Mouse (Mus musculus) hindbrain, embryonic 15.5 days (tissue): ENCODE results near the gene Wnt2. TPM values are rescaled to one million over a fixed set of nuclear protein-coding genes. Genes with fewer than 3 reads are reported as not detected.
A peak's percentile ranks its signal among the peaks of the same experiment; 100 is the strongest.

ENCODE experiments used
- ATAC-seq: fragments of 200-750 bp; cut with Nextera tagmentation; 2 replicates; pipeline ENCODE4 v1.8.0; 2017; ENCODE audit warnings: low read depth, moderate number of reproducible peaks, moderate TSS enrichment; ENCODE audit not compliant: low FRiP score
- H3K27ac ChIP-seq: fragments of 300-500 bp; sonication (generic); replicated peaks from 2 replicates; pipeline ENCODE4 v1.5.1; 2015; ENCODE audit warnings: mild to moderate bottlenecking, inconsistent platforms
- H3K27me3 ChIP-seq: fragments of 300-500 bp; sonication (generic); 2 replicates; pipeline ENCODE4 v1.6.1; 2015; ENCODE audit warnings: control low read depth, inconsistent platforms
- H3K36me3 ChIP-seq: fragments of 300-500 bp; sonication (generic); 2 replicates; pipeline ENCODE4 v1.6.1; 2015; ENCODE audit warnings: control low read depth, inconsistent platforms
- H3K4me1 ChIP-seq: fragments of 300-500 bp; sonication (generic); replicated peaks from 2 replicates; pipeline ENCODE4 v1.6.1; 2015; ENCODE audit warnings: control low read depth, inconsistent platforms
- H3K4me2 ChIP-seq: fragments of 300-500 bp; sonication (generic); 2 replicates; pipeline ENCODE4 v1.6.1; 2015; ENCODE audit warnings: moderate library complexity, mild to moderate bottlenecking, inconsistent platforms
- H3K4me3 ChIP-seq: fragments of 300-500 bp; sonication (generic); 2 replicates; pipeline ENCODE4 v1.5.1; 2015; ENCODE audit warnings: mild to moderate bottlenecking, inconsistent platforms
- H3K9ac ChIP-seq: fragments of 300-500 bp; sonication (generic); 2 replicates; pipeline ENCODE4 v1.6.1; 2015; ENCODE audit warnings: inconsistent platforms
- H3K9me3 ChIP-seq: fragments of 300-500 bp; sonication (generic); 2 replicates; pipeline ENCODE4 v1.6.1; 2016; ENCODE audit warnings: control low read depth, inconsistent platforms
- WGBS: fragments of 180-500 bp; shearing (Covaris S2); methylation state at CpG from one replicate; pipeline ENCODE4 v1.1.7; 2015; 5-methylcytosine and 5-hydroxymethylcytosine counted together
- polyA plus RNA-seq: library from polyadenylated mRNA; unstranded; fragments of >200 nt; fragmentation: Nextera tagmentation; extraction: Ambion mirVana; gene quantifications from 2 replicates; pipeline ENCODE4 v1.2.1, GENCODE M21; 2015

The Wnt2 gene
- polyA plus RNA-seq, 1 experiment from 2014 or later = not detected

- Histone ChIP-seq H3K9me3 (no peaks in the 10 kb centered on the region), H3K4me1 (no peaks in the 10 kb centered on the region), H3K4me3 (no peak overlapping the region), H3K9ac (no peak overlapping the region), H3K27me3 (no peaks in the 10 kb centered on the region), H3K4me2 (no peak overlapping the region), H3K27ac (no peak overlapping the region), H3K36me3 (no peaks in the 10 kb centered on the region)
- no peak for ATAC-seq
Observed at GRCm38 (mm10) chr6:17971393-17971792, 59.0 kb downstream of the Wnt2 start.

- Histone ChIP-seq H3K4me1 (no peaks in the 10 kb centered on the region), H3K4me2 (no peak overlapping the region), H3K9me3 (no peaks in the 10 kb centered on the region), H3K27me3 (no peaks in the 10 kb centered on the region), H3K9ac (no peak overlapping the region), H3K27ac (no peak overlapping the region), H3K4me3 (no peak overlapping the region), H3K36me3 (no peaks in the 10 kb centered on the region)
- ATAC-seq = no peak
- WGBS = 78% methylated on average over 1 of the region's 1 CpGs
Observed at GRCm38 (mm10) chr6:17969815-17970214, 60.6 kb downstream of the Wnt2 start.

DNA sequence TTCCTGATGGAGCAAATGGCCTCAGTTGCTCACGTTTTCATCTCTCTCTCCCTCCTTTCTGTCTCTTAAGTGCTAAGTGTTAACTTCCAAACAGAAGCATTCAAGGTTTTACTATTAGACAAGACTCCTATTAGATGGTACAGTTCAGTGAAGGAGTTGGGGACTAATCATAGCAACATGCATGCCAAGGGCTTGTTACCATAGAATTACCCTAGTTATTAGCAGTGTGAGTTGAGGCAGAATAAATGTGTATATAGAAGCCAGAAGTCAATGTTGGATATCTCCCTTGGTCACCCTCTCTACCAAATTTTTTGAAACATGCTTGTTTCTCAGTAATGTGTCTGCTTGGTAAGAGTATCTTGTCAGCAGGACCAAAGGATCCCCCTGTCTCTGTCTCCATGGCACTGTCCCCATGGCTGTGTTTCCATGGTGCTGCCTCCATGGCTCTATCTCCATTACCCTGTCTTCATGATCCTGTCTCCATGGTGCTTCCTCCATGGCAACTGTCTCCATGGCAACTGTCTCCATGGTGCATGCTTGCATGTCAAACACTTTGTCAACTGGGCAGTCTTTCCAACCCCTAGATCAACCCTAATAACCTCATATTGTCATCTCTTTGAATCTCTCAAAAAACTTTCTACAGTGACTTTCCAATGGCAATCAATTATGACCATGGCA, 61.8 kb downstream of the Wnt2 start:
- 61% methylated on average over 1 of the region's 1 CpGs for WGBS
- Histone ChIP-seq H3K27me3 (no peaks in the 10 kb centered on the region), H3K27ac (no peak overlapping the region), H3K4me3 (no peak overlapping the region), H3K9me3 (no peaks in the 10 kb centered on the region), H3K4me1 (no peaks in the 10 kb centered on the region), H3K9ac (no peak overlapping the region), H3K36me3 (no peaks in the 10 kb centered on the region), H3K4me2 (no peak overlapping the region)
- peak; percentile 86 for ATAC-seq

DNA sequence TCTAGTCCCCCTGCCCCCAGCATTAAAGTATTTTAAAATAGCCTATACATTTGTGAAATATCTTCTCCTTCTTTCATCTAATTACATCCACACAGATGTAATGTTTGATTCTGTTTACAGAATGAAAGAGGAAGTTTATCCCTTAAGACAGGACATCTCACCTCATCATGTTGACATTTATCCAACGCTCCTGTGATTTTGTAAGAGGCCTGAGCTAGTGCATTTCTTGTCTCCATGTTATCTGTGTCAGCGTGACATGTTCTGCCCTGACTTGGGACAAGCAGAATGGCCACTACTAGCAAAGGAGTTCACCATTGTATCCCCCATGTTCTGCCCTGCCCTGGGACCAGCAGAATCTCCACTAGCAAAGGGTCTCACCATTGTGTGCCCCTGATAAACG, 66.9 kb downstream of the Wnt2 start:
- H3K4me2 ChIP-seq = no peak overlapping the region
- no peaks in the 10 kb centered on the region for H3K4me1 ChIP-seq
- no peak overlapping the region for H3K27ac ChIP-seq
- no peaks in the 10 kb centered on the region for H3K9me3 ChIP-seq
- H3K36me3 ChIP-seq = no peaks in the 10 kb centered on the region
- H3K9ac ChIP-seq = no peak overlapping the region
- WGBS = 76% methylated on average over 3 of the region's 3 CpGs
- no peak overlapping the region for H3K4me3 ChIP-seq
- ATAC-seq = no peak
- no peaks in the 10 kb centered on the region for H3K27me3 ChIP-seq

DNA sequence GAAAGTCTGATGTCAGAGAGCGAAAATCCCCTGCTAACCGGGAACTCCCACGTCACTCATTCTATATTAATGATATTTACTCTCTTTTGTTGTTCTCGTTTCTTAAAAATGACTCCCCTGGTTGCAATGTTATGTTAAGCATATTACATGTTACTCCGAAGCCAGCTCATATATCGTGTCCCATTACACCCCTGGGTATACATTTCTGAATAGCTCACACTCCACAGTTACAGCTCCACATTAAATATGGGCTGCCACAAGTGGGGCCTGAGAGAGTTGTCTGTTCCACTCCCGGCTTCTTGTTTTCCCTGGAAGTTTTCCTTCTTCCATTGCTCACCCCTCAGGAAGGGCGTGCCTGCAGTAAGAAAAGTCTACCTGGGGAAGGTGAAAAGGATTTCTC, 78.6 kb downstream of the Wnt2 start:
- Histone ChIP-seq H3K9me3 (no peaks in the 10 kb centered on the region), H3K27me3 (no peaks in the 10 kb centered on the region), H3K36me3 (no peaks in the 10 kb centered on the region), H3K4me1 (no peaks in the 10 kb centered on the region), H3K27ac (no peak overlapping the region), H3K4me2 (no peak overlapping the region), H3K4me3 (no peak overlapping the region), H3K9ac (no peak overlapping the region)
- 85% methylated on average over 8 of the region's 8 CpGs for WGBS
- no peak for ATAC-seq

DNA sequence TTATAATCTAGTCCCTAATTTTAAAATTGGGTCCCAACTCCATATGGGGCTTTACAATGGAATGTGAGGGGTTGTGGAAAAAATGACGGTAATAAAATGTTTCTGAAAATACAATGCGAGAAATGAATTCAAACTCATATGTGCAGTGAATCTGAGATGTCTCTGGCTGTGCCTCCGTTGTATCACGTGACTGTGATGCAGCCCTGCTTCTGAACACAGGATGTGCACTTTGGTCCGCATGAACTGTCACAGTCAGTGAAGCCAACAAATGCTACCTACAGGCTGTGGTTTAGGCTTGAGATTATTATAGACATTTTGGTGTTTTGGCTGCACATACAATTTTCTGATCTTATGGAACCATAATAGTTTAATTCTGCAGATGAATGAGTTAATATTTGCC, 81.3 kb downstream of the Wnt2 start:
- H3K27me3 ChIP-seq = no peaks in the 10 kb centered on the region
- H3K27ac ChIP-seq = no peak overlapping the region
- WGBS = 89% methylated on average over 5 of the region's 5 CpGs
- H3K4me3 ChIP-seq = no peak overlapping the region
- H3K36me3 ChIP-seq = no peaks in the 10 kb centered on the region
- no peaks in the 10 kb centered on the region for H3K4me1 ChIP-seq
- no peak overlapping the region for H3K4me2 ChIP-seq
- no peak for ATAC-seq
- H3K9ac ChIP-seq = no peak overlapping the region
- H3K9me3 ChIP-seq = no peaks in the 10 kb centered on the region

DNA sequence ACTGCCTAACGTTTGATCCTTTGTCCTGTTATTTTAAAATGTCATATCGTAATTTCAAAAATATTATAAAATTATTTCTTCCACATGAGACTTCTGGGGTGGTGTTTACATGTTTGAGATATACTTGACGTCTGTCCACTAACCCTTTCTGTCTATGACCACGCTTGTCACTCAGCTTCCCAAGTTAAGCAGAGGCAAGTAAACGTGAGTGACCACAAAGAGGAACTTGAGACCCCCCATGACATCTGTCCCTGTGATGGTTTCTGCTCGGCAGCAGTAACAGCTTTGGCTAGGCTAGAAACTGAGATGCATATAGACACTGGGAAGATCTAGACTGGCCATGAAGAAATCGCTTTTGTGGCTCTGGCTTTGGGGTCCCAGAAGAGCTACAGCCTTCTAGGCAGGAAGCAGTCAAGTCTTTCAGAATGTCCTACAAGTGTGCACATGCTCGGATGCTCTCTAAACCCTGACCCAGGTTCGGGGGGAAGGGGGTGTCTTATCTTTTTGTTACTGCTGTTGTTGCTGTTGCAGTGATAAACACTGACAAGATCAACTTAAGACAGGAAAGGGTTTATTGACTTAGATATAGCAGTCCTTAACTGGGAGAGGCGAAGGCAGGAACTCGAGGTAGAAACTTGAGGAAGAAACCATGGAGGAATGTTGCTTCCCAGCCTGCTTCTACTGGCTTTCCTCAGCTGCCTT, 83.1 kb downstream of the Wnt2 start:
- Histone ChIP-seq H3K4me3 (no peak overlapping the region), H3K9me3 (no peaks in the 10 kb centered on the region), H3K4me1 (no peaks in the 10 kb centered on the region), H3K4me2 (no peak overlapping the region), H3K27me3 (no peaks in the 10 kb centered on the region), H3K27ac (no peak overlapping the region), H3K36me3 (peaks cover 6% of the 10 kb centered on the region), H3K9ac (no peak overlapping the region)
- 81% methylated on average over 11 of the region's 11 CpGs for WGBS
- ATAC-seq = no peak

- Histone ChIP-seq H3K27ac (no peak overlapping the region), H3K4me2 (no peak overlapping the region), H3K36me3 (peaks cover 6% of the 10 kb centered on the region), H3K4me3 (no peak overlapping the region), H3K4me1 (peaks cover 6% of the 10 kb centered on the region), H3K9ac (no peak overlapping the region), H3K9me3 (no peaks in the 10 kb centered on the region), H3K27me3 (no peaks in the 10 kb centered on the region)
- 83% methylated on average over 5 of the region's 5 CpGs for WGBS
- ATAC-seq = no peak
Observed at GRCm38 (mm10) chr6:17946456-17946855, 83.9 kb downstream of the Wnt2 start.

- ATAC-seq = no peak
- H3K36me3 ChIP-seq = peaks cover 6% of the 10 kb centered on the region
- H3K27ac ChIP-seq = no peak overlapping the region
- no peak overlapping the region for H3K4me3 ChIP-seq
- H3K27me3 ChIP-seq = no peaks in the 10 kb centered on the region
- H3K9me3 ChIP-seq = no peaks in the 10 kb centered on the region
- no peak overlapping the region for H3K4me2 ChIP-seq
- WGBS = 81% methylated on average over 9 of the region's 9 CpGs
- no peak overlapping the region for H3K9ac ChIP-seq
- H3K4me1 ChIP-seq = peaks cover 6% of the 10 kb centered on the region
Observed at GRCm38 (mm10) chr6:17943877-17944617, 86.3 kb downstream of the Wnt2 start.

GRCm38 (mm10) chr6:17942344-17942743, 88.0 kb downstream of the Wnt2 start:
- Histone ChIP-seq H3K4me2 (no peak overlapping the region), H3K27me3 (no peaks in the 10 kb centered on the region), H3K27ac (no peak overlapping the region), H3K9me3 (no peaks in the 10 kb centered on the region), H3K36me3 (peaks cover 6% of the 10 kb centered on the region), H3K4me1 (peaks cover 6% of the 10 kb centered on the region), H3K9ac (no peak overlapping the region), H3K4me3 (no peak overlapping the region)
- no peak for ATAC-seq
- 39% methylated on average over 7 of the region's 7 CpGs for WGBS

- Histone ChIP-seq H3K4me1 (peaks cover 6% of the 10 kb centered on the region), H3K36me3 (peaks cover 6% of the 10 kb centered on the region), H3K27ac (no peak overlapping the region), H3K4me2 (no peak overlapping the region), H3K4me3 (no peak overlapping the region), H3K27me3 (no peaks in the 10 kb centered on the region), H3K9ac (no peak overlapping the region), H3K9me3 (no peaks in the 10 kb centered on the region)
- whole genome bisulfite sequencing = 13% methylated on average over 2 of the region's 2 CpGs
- 0 out of 2 replicates have a peak, but pooled peaks have one; percentile 40 for ATAC-seq
Observed at GRCm38 (mm10) chr6:17941916-17942315, 88.5 kb downstream of the Wnt2 start.
